Mouse (Mus musculus): ENCODE measurements around the gene Nasp. TPM values are rescaled to one million over a fixed set of nuclear protein-coding genes. Genes with fewer than 3 reads are reported as not detected.

The Nasp gene
- polyA plus RNA-seq, 1 experiment from 2014 or later = 87.3 TPM

DNA sequence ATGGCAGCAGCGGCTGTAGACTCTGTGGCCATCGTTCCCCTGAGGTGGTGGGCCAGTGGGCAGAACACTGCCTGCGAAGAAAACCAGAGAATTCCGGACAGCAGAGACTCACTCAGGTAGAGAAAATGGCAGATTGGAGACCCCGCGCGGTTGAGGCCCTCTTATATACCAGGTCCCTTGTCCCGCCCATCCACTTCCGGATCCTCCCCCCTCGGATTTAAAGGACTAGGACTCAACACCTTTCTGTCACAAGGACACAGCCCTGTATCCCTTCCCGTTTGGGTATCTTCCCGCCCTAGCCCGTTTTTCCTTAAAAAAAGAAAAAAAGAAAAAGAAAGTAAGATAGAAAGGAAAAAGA is 403 bp downstream of the Nasp start:
- H3K4me2 ChIP-seq = peak overlapping the region; percentile 85
- H3K36me3 ChIP-seq = peaks cover 26% of the 10 kb centered on the region
- WGBS = 0% methylated on average over 13 of the region's 13 CpGs
- peak overlapping the region; percentile 90 for H3K9ac ChIP-seq
- H3K4me1 ChIP-seq = peaks cover 23% of the 10 kb centered on the region
- H3K9me3 ChIP-seq = no peaks in the 10 kb centered on the region
- H3K4me3 ChIP-seq = peak overlapping the region; percentile 98
- H3K27me3 ChIP-seq (replicated peaks) = no peaks in the 10 kb centered on the region
- peak overlapping the region; percentile 96 for H3K27ac ChIP-seq (replicated peaks)
- peak; percentile 86 for ATAC-seq (ENCODE audit: extremely low read depth, insufficient number of reproducible peaks, low FRiP score, low TSS enrichment)

- H3K9me3 ChIP-seq = no peaks in the 10 kb centered on the region
- peaks cover 25% of the 10 kb centered on the region for H3K36me3 ChIP-seq
- ATAC-seq (ENCODE audit: extremely low read depth, insufficient number of reproducible peaks, low FRiP score, low TSS enrichment) = peak; percentile 72
- peak overlapping the region; percentile 96 for H3K27ac ChIP-seq (replicated peaks)
- peak overlapping the region; percentile 85 for H3K4me2 ChIP-seq
- H3K9ac ChIP-seq = peak overlapping the region; percentile 90
- H3K4me1 ChIP-seq = peaks cover 23% of the 10 kb centered on the region
- peak overlapping the region; percentile 98 for H3K4me3 ChIP-seq
- no peaks in the 10 kb centered on the region for H3K27me3 ChIP-seq (replicated peaks)
- under 1% methylated on average over 53 of the region's 53 CpGs for WGBS
Observed at GRCm38 (mm10) chr4:116626658-116627358, 933 bp downstream of the Nasp start.

- WGBS = 92% methylated on average over 4 of the region's 4 CpGs
- ATAC-seq (ENCODE audit: extremely low read depth, insufficient number of reproducible peaks, low FRiP score, low TSS enrichment) = no peak
- H3K4me1 ChIP-seq = peaks cover 23% of the 10 kb centered on the region
- H3K27ac ChIP-seq (replicated peaks) = no peak overlapping the region
- no peaks in the 10 kb centered on the region for H3K27me3 ChIP-seq (replicated peaks)
- H3K9me3 ChIP-seq = no peaks in the 10 kb centered on the region
- H3K4me3 ChIP-seq = no peak overlapping the region
- H3K36me3 ChIP-seq = peaks cover 41% of the 10 kb centered on the region
- H3K9ac ChIP-seq = no peak overlapping the region
- H3K4me2 ChIP-seq = peak overlapping the region; percentile 85
Observed at GRCm38 (mm10) chr4:116624831-116625230, 2.9 kb downstream of the Nasp start.

GRCm38 (mm10) chr4:116615237-116615636 is 12.5 kb downstream of the Nasp start:
- H3K36me3 ChIP-seq = peaks cover 84% of the 10 kb centered on the region

GRCm38 (mm10) chr4:116612621-116613020 is 15.1 kb downstream of the Nasp start:
- Histone ChIP-seq H3K36me3 (peaks cover 82% of the 10 kb centered on the region), H3K4me2 (no peak overlapping the region), H3K27me3 (replicated peaks) (no peaks in the 10 kb centered on the region), H3K9ac (no peak overlapping the region), H3K27ac (replicated peaks) (no peak overlapping the region), H3K4me1 (no peaks in the 10 kb centered on the region), H3K4me3 (no peak overlapping the region), H3K9me3 (no peaks in the 10 kb centered on the region)
- ATAC-seq (ENCODE audit: extremely low read depth, insufficient number of reproducible peaks, low FRiP score, low TSS enrichment) = no peak
- 78% methylated on average over 2 of the region's 2 CpGs for WGBS

More at GRCm38 (mm10) chr4:116615237-116615636, 12.5 kb downstream of the Nasp start:
- WGBS = over 99% methylated on average over 2 of the region's 2 CpGs
- H3K4me2 ChIP-seq = no peak overlapping the region
- no peak overlapping the region for H3K9ac ChIP-seq
- ATAC-seq (ENCODE audit: extremely low read depth, insufficient number of reproducible peaks, low FRiP score, low TSS enrichment) = no peak
- no peak overlapping the region for H3K27ac ChIP-seq (replicated peaks)
- no peaks in the 10 kb centered on the region for H3K9me3 ChIP-seq
- H3K4me3 ChIP-seq = no peak overlapping the region
- H3K27me3 ChIP-seq (replicated peaks) = no peaks in the 10 kb centered on the region
- H3K4me1 ChIP-seq = no peaks in the 10 kb centered on the region

DNA sequence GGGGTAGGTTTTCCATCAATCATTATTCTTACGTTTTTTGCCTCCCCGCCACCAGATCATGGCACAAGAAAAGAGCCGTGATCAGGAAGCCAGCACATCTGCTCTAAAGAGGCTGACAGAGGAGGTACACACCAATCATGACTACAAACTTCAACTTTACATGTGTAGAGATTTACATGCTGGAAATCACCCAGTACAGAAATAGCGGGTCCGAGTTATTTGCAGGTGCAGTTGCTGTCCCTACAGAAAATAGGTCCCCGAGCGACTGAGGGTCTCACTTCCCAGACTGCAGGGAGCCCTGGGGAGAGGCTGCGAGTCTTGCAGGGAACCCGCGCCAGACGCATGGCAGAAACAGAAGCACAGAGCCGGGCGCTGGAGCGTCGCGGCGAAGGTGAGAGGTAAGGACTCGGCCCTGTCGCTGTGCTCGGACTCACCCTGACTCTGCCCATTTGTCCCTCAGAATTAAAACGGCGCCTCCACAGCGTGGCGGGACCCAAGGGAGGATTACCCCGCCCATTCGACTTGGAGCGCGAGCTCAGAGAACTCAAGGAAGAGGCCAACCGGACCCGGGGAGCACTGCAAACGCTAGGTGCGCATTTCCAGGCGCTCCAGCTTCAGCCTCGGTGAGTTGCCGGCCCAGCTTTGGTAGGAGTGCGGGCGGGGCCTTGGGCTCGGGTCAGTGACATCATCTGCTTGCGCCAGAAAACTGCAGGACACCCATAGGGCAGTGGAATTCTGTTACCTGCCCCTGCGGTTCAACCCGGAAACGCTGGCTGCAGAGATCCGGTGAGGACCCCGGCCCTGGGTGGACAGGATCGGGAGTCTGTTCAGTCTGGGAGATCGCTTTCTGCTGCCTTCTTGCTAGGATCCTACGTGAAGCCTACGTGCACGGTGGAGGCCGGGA is 30.5 kb downstream of the Nasp start:
- H3K36me3 ChIP-seq = peaks cover 55% of the 10 kb centered on the region

DNA sequence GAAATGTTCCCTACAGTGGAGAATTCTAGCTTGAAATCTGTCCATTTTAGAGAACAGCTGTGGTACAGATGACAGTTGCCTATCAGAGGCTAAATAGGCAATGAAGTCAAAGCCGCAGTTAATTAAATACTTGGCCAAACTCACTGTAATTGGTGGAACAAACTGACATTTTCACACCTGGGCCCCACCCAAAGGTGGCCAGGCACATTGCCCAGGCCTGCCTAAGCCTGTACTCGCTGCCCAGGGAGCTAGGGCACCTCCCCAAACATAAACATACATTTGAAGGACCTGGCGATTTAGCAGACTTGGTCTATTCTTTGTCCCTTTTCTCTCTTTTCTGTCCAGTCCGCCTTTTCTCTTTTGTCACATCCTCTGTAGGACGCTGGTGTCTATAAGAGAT is 31.4 kb downstream of the Nasp start, which contains the start of gene Ccdc17:
Gene Ccdc17, plus strand, starts transcription at position 276 of the 400 bp plus-strand sequence.
- H3K27me3 ChIP-seq (replicated peaks) = no peaks in the 10 kb centered on the region
- peaks cover 55% of the 10 kb centered on the region for H3K36me3 ChIP-seq
- H3K4me3 ChIP-seq = peak within 1 kb of the TSS; percentile 71
- WGBS = 20% methylated on average over 5 of the region's 5 CpGs
- H3K9ac ChIP-seq = peak within 1 kb of the TSS; percentile 91
- H3K9me3 ChIP-seq = no peaks in the 10 kb centered on the region
- peak within 1 kb of the TSS; percentile 86 for H3K4me2 ChIP-seq
- H3K27ac ChIP-seq (replicated peaks) = peak within 1 kb of the TSS; percentile 87
- ATAC-seq (ENCODE audit: extremely low read depth, insufficient number of reproducible peaks, low FRiP score, low TSS enrichment) = no peak
- peaks cover 23% of the 10 kb centered on the region for H3K4me1 ChIP-seq

More for the DNA sequence above, 30.5 kb downstream of the Nasp start:
- Histone ChIP-seq H3K9me3 (no peaks in the 10 kb centered on the region), H3K27me3 (replicated peaks) (no peaks in the 10 kb centered on the region), H3K9ac (peak overlapping the region; percentile 91), H3K4me2 (peak overlapping the region; percentile 86), H3K27ac (replicated peaks) (peak overlapping the region; percentile 87), H3K4me1 (peaks cover 23% of the 10 kb centered on the region), H3K4me3 (peak overlapping the region; percentile 71)
- under 1% methylated on average over 50 of the region's 50 CpGs for WGBS
- ATAC-seq (ENCODE audit: extremely low read depth, insufficient number of reproducible peaks, low FRiP score, low TSS enrichment) = peak; percentile 87

DNA sequence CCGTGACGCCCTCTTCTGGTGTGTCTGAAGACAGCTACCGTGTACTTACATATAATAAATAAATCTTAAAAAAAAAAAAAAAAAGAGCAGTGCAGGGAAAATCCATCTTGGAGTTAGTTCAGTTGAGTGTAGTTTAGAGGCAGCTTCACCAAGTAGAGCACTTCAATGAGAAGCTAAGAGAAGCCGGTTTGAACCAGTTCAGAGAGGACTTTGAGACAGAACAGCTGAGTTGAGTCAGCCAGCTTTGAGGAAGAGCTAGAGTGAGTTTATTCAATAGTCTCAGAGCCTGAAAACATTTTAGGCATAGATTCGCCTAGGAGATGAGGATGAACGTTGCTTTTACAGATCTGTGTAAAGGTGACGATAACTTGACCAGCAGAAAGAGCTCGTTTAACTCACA is 31.9 kb downstream of the Nasp start:
- H3K27me3 ChIP-seq (replicated peaks) = no peaks in the 10 kb centered on the region
- H3K4me2 ChIP-seq = peak overlapping the region; percentile 86; the same call in 1 of the 2 replicates
- ATAC-seq (ENCODE audit: extremely low read depth, insufficient number of reproducible peaks, low FRiP score, low TSS enrichment) = no peak
- no peak overlapping the region for H3K27ac ChIP-seq (replicated peaks)
- H3K4me3 ChIP-seq = no peak overlapping the region
- peaks cover 23% of the 10 kb centered on the region for H3K4me1 ChIP-seq
- H3K9ac ChIP-seq = no peak overlapping the region
- no peaks in the 10 kb centered on the region for H3K9me3 ChIP-seq
- peaks cover 55% of the 10 kb centered on the region for H3K36me3 ChIP-seq
- WGBS = 78% methylated on average over 8 of the region's 8 CpGs

DNA sequence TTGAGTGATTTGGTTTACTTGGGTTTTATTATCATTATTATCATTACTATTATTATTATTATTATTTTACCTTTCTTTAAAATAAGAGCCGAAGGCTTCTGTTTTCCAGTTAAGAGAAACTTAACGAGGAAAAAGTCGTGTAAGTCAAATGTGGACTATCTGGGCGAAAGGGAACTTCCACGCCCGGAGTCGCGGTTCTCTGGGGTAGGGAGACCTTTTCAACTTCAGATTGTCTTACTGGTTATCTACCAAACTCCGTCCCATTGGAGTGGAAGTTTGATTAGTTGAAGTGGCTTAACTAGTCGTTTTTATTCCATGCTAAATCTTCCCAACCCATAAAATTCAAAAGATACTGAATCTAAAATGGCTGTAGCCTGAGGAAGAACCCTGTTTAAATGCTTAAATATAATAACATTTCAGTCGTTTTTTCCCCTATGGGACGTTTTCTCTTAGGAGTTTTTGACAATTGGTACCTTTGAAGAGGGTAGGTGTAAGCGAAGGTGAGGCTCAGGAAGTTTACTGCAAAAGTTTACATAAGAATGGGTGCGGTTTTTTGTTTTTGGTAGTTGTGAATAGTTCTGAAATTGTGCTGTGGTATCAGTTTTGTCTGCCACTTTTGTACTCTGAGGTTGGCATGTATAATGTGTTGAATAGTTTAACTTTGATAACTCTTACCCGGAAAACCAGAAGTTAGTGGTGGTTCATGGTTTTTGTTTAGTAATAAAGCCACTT is 69.4 kb downstream of the Nasp start:
- Histone ChIP-seq H3K9ac (peak overlapping the region; percentile 96), H3K27me3 (replicated peaks) (no peaks in the 10 kb centered on the region), H3K27ac (replicated peaks) (peak overlapping the region; percentile 99), H3K9me3 (no peaks in the 10 kb centered on the region), H3K4me3 (peak overlapping the region; percentile 93), H3K36me3 (peaks cover 15% of the 10 kb centered on the region), H3K4me2 (peak overlapping the region; percentile 88), H3K4me1 (peaks cover 32% of the 10 kb centered on the region)
- ATAC-seq (ENCODE audit: extremely low read depth, insufficient number of reproducible peaks, low FRiP score, low TSS enrichment) = no peak
- 2% methylated on average over 15 of the region's 15 CpGs for WGBS

- peak within 1 kb of the TSS; percentile 88 for H3K4me2 ChIP-seq
- H3K4me3 ChIP-seq = peak within 1 kb of the TSS; percentile 93
- WGBS = under 1% methylated on average over 78 of the region's 78 CpGs
- peak within 1 kb of the TSS; percentile 96 for H3K9ac ChIP-seq
- peak within 1 kb of the TSS; percentile 99 for H3K27ac ChIP-seq (replicated peaks)
- H3K36me3 ChIP-seq = peaks cover 22% of the 10 kb centered on the region
- H3K27me3 ChIP-seq (replicated peaks) = no peaks in the 10 kb centered on the region
- H3K4me1 ChIP-seq = peaks cover 32% of the 10 kb centered on the region
- no peaks in the 10 kb centered on the region for H3K9me3 ChIP-seq
- peak; percentile 98 for ATAC-seq (ENCODE audit: extremely low read depth, insufficient number of reproducible peaks, low FRiP score, low TSS enrichment)
Observed at GRCm38 (mm10) chr4:116557306-116558121, 70.2 kb downstream of the Nasp start, which contains the start of gene Gpbp1l1. Gene Gpbp1l1 (plus strand): TSS chr4:116557658.
